Mouse (Mus musculus): ENCODE measurements around the gene Psmc3ip. TPM values are rescaled to one million over a fixed set of nuclear protein-coding genes. Genes with fewer than 3 reads are reported as not detected.
"Not testable (repeated sequence)": the region's sequence is repeated elsewhere in the genome, so short reads cannot be mapped to it uniquely, and the experiment has no call there.

Gene Psmc3ip
- total RNA-seq (2021), result 1 to 10 TPM; 1.9 to 4.1 TPM

GRCm38 (mm10) chr11:101095314-101096024 is at the start of gene Psmc3ip:
Gene Psmc3ip (minus strand): TSS chr11:101095436.
- intact Hi-C loops (cut with DNase I), result loop anchor here (1.0 to 5.0 kb wide), 3 partner anchors 23 to 207 kb away; partner anchors contain the start of genes Becn1, Retreg3 and Tubg1

DNA sequence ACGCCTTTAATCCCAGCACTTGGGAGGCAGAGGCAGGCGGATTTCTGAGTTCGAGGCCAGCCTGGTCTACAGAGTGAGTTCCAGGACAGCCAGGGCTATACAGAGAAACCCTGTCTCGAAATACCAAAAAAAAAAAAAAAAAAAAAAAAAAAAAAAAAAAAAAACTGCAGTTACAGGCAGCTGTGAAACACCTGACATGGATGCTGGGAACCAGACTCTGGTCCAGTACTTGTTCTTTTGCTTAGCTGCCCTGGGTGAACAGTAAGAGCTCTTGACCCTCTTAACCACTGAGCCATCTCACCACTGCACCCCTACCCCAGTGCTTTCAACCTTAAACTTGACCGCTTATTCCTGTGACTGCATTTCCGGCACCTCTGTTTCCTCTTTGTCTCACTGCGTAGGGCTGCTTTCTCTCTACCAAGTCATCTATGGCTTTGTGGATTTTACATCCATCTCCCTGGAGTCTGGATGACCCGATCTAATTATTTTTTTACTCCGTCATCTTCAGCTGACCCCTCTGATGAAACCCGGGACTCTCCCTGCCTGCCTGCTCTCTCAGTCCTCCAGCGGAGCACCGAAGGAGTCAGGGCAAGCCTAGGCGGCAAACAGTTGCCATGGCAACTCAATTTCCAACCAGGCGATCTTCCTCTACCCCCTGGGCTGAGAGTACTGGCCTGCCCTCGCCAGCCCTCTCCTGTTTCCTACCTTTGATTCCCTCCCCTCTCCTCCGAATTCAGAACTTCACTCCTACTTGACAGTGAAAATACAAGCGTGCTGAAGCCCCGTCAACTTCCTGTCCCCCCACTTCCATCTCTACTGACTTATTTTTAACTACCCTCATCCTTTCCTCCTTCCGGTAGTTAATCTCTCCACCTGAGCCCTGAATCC is 48.3 kb upstream of the Psmc3ip start:
- intact Hi-C loops (cut with DNase I), result no loop called here
- DNase-seq, result no peak

More at GRCm38 (mm10) chr11:101095314-101096024, at the start of gene Psmc3ip:
- DNase-seq, result peak; percentile 94 to 96

DNA sequence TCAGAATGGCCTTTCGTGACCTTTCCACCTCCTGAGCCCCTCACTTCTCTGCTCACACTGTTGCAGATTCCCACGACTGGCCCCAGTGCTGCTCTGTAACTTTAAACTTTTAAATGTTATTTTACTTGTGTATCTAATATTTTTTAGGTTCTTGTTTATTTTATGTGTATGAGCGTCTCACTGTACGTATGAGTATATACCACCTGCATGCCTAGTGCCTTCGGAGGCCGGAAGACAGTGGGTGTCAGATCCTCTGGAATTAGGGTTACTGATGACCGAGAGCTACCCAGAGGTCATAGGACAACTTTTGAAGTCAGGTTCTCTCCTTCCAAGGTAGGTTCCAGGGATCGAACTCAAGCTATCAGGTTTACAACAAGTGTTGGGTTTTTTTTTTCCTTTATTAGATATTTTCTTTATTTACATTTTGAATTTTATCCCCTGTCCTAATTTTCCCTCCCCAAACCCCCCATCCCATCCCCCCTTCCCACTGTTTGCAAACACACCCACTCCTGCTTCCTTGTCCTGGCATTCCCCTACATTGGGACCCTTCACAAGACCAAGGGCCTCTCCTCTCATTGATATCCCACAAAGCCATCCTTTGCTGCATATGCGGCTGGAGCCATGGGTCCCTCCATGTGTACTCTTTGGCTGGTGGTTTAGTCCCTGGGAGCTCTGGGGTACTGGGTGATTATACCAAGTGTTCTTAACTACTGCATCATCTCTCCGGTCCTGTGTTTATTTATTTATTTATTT is 47.2 kb upstream of the Psmc3ip start:
- intact Hi-C loops (cut with DNase I), result no loop called here
- DNase-seq, result no peak

DNA sequence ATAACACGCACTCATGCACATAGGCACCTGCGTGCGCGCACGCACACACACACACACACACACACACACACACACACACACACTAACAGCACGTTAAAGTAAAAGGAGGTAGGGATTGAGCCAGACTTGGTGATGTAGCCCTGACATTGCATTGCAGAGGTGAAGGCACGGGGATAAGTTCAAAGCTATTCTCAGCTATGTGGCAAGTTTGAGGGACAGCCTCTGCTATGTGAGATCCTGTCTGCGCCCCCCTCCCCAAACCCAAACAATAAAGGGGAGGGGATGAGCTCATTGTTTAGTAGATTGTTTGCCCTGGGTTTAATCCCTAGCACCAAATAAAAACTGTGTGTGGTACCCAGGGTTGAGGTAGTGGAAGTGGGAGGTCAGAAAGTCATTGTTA is 45.9 kb upstream of the Psmc3ip start:
- intact Hi-C loops (cut with DNase I), result no loop called here
- DNase-seq, result no peak

GRCm38 (mm10) chr11:101140164-101140819 is 45.1 kb upstream of the Psmc3ip start:
- intact Hi-C loops (cut with DNase I), result no loop called here
- DNase-seq, result peak in 1 of 2 experiments; percentile 18

DNA sequence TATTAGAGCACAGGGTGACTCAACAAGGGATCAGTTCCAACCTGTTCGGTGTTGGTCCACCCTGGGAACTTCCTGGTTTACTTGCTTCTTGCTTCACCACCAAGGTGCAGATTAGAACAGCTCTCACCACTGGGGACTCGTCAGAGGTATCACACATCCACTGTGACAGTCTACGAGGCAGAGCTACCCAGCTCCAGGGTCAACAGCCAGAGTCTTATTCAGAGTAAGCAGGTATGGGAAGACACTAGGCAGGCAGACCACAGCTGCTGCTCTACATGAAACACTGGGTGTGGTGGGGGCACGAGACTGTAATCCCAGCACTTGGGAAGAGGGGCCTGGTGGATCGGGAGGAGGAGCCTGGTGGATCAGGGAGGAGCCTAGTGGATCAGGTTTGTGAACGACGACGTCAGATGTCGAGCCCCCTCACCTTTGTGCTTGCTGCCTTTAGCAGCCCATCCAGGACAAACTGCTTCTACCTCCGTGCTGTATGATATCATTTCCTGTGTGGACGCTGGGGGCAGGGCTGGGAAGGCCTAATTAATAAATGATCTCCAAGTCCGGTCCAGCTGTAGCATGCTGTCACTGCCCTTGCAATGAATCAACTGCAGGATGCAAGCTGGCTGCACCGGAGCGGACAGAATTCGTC is 43.4 kb upstream of the Psmc3ip start:
- intact Hi-C loops (cut with DNase I), result no loop called here
- no peak for DNase-seq

GRCm38 (mm10) chr11:101137000-101137399 is 41.8 kb upstream of the Psmc3ip start:
- DNase-seq, result no peak
- intact Hi-C loops (cut with DNase I), result no loop called here

GRCm38 (mm10) chr11:101134217-101134865 is 39.1 kb upstream of the Psmc3ip start:
- no peak for DNase-seq

DNA sequence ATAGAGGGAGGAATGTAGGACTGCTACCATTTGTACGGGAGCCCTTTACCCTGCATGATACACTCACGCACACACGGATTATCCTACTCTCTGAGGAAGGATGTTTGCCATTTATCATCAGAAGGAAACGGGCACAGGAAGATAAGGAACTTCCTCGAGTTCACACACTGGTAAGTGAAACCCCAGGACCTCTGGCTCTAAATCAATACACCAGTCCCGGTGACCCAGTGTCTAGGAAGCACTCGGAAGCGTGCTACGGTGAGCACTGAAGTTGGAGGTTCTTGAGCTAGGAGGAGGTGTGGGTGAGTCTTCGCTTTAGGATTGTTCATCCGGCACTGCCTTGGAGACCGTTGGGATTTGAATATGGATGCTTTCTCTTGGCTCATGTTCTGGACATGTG is 37.8 kb upstream of the Psmc3ip start:
- DNase-seq, result no peak
- intact Hi-C loops (cut with DNase I), result no loop called here

More at GRCm38 (mm10) chr11:101134217-101134865, 39.1 kb upstream of the Psmc3ip start:
- intact Hi-C loops (cut with DNase I), result no loop called here

GRCm38 (mm10) chr11:101131701-101132100 is 36.5 kb upstream of the Psmc3ip start:
- intact Hi-C loops (cut with DNase I), result no loop called here

GRCm38 (mm10) chr11:101131187-101131586 is 36.0 kb upstream of the Psmc3ip start:
- intact Hi-C loops (cut with DNase I), result no loop called here
- DNase-seq, result no peak

More at GRCm38 (mm10) chr11:101131701-101132100, 36.5 kb upstream of the Psmc3ip start:
- no peak for DNase-seq

DNA sequence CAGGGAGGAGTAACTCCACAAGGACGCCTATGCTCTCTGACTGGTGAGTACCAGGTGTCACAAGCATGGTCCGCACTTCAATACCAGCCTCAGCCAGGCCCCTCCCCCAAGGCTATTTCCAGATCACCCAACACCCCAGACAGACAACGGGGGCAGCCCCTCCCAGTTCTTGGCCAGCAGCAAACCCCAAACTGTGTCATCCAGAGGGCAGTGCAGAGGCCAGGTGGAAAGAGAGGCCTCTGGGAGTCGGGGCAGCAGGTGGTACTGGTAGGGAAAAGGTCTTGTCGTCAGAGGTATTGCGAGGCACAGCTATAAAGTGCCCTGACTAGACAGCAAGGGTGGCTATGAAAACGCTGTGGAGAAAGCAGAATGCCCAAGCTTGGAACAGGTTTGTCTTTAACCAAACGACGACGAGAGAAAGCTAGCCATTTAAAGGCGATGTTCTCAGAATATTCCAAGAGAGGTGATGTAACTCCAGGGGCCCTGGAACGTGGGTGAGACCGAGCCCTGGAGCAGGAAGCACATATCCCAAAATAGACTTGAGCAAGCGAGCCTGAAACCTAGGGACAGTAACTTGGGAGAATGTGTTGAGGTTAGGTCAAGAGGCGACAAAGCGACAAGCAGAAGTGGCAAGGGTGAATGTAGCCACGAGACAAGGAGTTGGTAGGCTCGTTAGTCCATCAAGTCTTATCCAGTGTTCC is 35.0 kb upstream of the Psmc3ip start:
- peak; percentile 49 to 51 for DNase-seq
- intact Hi-C loops (cut with DNase I), result no loop called here

DNA sequence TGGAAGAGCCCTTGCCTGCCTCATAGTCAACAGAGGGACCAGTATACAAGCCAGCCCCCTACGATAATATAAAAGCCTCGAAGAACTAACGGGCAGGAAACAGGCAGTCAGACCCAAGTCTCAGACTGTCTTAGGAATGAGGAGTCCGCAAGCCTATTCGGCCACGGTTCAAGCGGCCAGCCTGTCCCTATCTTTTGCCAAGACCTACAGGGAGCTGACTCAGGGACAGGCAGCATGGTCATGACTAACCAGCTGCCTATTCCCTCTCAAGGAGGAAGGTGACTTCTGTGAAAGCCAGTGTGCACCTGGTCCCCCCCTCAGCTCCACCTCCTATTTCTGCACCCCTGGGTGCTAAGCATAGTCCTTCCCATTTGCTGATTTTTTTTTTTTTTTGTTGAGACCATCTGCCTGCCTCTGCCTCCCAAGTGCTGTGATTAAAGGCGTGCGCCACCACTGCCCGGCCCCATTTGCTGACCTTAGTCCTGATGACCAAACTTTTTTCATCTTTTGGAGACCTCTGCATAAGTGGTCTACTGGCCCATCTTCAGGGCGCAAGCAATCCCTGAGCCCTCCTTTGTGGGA is 33.9 kb upstream of the Psmc3ip start:
- no peak for DNase-seq
- intact Hi-C loops (cut with DNase I), result no loop called here

- DNase-seq, result no peak
- intact Hi-C loops (cut with DNase I), result no loop called here
Measured at GRCm38 (mm10) chr11:101127075-101127474, 31.8 kb upstream of the Psmc3ip start.

DNA sequence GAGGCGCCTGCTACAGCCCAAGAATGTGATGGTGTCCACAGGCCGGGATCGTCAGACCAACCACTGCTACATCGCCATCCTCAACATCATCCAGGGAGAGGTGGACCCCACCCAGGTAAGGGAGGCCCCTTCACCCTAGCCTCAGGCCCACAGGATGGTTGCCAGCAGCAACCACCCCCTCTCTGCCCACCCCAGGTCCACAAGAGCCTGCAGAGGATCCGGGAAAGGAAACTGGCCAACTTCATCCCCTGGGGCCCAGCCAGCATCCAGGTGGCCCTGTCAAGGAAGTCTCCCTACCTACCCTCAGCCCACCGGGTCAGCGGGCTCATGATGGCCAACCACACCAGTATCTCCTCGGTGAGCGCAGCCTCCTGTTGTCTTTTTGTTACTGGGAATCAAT is 29.8 kb upstream of the Psmc3ip start:
- intact Hi-C loops (cut with DNase I); DNase-seq: not testable (repeated sequence)

GRCm38 (mm10) chr11:101124494-101124893 is 29.3 kb upstream of the Psmc3ip start:
- intact Hi-C loops (cut with DNase I); DNase-seq: not testable (repeated sequence)

DNA sequence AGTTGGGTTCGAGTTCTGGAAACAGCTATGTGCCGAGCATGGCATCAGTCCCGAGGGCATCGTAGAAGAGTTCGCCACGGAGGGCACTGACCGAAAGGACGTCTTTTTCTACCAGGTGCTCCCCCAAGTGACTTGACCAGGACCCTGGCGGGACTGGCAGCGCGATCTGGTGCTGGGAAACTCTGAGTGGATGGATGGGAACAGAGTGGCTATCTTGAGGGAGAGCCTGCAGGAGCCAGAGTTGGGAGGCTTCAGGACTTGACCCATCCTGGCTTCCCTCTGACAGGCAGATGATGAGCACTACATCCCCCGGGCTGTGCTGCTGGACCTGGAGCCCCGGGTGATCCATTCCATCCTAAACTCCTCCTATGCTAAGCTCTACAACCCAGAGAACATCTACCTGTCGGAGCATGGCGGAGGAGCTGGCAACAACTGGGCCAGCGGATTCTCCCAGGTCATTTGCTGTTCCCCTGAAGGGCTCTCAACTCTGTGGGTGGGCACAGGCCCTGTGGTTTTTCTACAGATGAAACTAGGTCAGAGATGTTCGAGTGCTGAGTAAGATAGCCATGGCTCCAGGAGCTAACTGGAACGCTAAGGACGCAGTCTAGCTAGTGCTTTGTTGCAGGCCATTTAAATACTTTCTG is 25.4 kb upstream of the Psmc3ip start:
- intact Hi-C loops (cut with DNase I), result loop anchor here (1.0 kb wide), 1 partner anchor 50 kb away; the partner anchor contains the start of gene Cntnap1
- DNase-seq, result no peak
